Mouse (Mus musculus): ENCODE data around the gene Rtn4.
"Not testable (repeated sequence)": the region's sequence is repeated elsewhere in the genome, so short reads cannot be mapped to it uniquely, and the experiment has no call there.

The Rtn4 gene

GRCm38 (mm10) chr11:29714114-29714513 lies 21.4 kb downstream of the Rtn4 start:
- no peak for DNase-seq (ENCODE audit: low spot score)

GRCm38 (mm10) chr11:29714789-29715188 lies 22.0 kb downstream of the Rtn4 start:
- DNase-seq (ENCODE audit: low spot score) = no peak

- DNase-seq (ENCODE audit: low spot score) = no peak
These were observed 22.8 kb downstream of the Rtn4 start for GRCm38 (mm10) chr11:29715499-29715898.

DNA sequence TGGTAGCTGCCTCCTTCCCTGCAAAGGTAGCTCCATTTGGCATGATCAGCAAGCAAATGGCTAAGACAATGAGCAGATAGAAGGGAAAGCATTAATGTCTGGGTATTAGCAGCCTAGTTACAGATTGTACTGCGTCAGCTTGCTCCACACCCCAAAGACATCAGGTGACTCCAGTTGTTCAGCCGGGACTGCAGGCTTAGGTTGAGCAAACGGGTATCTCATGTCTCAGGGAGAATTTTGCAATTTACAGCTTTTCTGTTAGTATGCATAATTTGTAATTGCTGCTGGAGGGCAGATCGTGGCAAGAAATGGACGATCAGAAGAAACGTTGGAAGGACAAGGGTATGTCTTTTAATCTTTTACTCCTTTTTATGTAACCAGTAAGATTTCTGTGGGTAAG lies 25.8 kb downstream of the Rtn4 start:
- DNase-seq (ENCODE audit: low spot score) = no peak

GRCm38 (mm10) chr11:29719597-29719996 lies 26.9 kb downstream of the Rtn4 start:
- DNase-seq (ENCODE audit: low spot score) = no peak

- DNase-seq (ENCODE audit: low spot score) = no peak
These were observed 31.5 kb downstream of the Rtn4 start for GRCm38 (mm10) chr11:29724213-29724612.

DNA sequence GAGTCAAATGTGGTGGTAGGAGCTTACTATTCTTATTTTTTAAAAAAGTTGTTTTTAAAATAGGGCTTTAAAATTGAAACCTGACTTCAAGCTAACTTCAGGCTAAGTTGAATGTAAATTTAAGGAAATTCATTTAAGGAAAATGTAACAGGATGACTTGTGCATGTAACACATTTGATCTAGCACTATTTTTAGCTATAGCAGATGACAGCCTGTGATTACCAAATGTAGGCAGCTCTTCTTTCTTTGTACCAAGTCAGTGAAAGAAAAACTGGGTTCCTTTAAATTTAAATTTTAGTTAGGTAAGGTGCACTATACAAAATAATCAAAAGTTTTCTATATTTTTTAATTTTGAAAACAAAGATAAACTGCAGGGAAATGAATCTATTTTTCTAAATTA lies 32.4 kb downstream of the Rtn4 start:
- no peak for DNase-seq (ENCODE audit: low spot score)

- DNase-seq (ENCODE audit: low spot score) = no peak
These were observed 32.9 kb downstream of the Rtn4 start for GRCm38 (mm10) chr11:29725610-29726009.

DNA sequence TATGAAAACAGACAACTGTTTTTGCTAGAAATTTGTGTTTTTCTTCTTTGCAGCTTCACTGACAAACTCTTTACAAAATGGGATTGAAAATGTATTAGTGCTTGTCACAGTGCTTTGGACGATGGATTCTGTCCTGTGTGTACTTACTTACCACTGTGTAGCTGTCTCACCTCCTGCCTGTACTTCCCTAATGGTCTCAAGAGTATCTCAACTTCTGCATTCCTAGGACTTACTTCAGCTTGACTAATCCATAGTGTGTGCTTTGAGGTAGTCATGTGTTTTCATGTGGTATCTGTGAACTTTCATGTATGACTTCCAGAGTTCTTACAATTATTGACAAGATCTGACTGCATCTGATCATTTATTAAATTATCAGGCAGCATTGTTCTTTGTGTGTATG lies 35.2 kb downstream of the Rtn4 start:
- DNase-seq (ENCODE audit: low spot score) = no peak

DNA sequence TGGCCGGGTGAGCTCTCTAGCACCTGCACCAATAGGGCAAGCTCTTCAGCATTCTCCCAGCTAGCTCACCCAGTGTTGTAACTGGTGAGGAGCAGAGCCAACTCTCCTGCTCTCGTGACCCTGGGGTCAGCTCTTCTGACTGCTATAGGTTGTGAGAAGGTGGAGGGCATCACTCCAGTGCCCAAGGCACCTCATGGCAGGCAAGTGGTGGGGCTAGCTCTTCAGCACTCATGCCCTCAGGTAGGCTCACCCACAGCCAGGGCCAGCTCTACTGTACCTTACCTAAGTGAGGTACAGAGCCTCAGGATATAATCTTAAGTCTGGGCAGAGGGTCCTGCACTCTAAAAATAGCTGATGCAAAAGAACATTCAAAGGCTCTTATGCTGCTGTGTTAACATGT lies 47.0 kb downstream of the Rtn4 start:
- DNase-seq (ENCODE audit: low spot score) = no peak

DNA sequence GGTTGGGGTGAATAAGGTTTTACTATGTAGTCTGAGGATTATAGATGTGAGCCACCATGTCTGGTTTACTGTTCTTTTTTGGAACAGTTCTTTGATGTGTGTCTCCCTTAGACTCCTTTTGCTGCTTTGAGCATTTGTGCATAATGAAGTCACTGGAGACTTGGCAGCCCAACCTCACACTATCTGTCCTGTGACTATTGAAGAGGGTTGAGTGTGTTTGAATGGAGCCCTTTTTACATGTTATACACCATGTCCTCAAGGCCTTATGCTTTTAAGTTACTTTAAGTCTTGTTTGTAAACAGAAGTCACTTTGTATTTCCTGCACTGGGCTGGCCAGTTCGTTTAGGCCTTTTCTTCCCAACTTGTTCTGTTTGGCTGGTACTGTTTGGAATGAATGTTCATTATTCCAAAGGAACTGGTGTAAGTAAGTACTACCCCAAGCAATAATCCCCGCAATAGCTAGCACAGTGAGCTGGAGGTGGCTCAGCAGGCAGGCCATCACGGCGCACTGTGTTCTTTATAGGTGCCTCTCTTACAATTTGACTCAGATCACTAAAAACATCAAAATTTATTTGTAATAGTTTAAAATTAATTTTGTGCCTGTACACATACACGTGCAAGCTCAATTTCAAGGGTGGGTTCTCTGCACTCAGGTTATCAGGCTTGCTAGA lies 52.1 kb downstream of the Rtn4 start:
- DNase-seq (ENCODE audit: low spot score) = no peak

DNA sequence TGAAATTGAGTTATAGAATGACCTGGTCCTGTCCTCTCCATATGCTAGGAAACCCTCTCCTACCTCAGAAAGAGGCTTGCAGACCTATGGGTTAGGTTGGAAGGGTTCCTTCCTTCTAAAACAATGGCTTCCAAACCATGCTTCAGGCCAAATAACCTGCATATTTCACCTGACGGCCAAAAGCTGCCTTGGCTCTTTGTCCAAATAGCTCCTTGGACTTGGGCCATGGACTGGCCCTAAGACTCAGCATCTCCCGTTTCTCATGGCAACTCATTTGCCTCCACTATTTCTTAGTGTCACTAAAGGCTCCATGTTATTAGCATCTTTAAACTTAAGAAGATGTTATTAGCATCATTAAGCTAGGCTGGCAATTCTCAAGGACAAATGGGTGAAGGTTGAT lies 52.8 kb downstream of the Rtn4 start:
- DNase-seq (ENCODE audit: low spot score) = no peak

DNA sequence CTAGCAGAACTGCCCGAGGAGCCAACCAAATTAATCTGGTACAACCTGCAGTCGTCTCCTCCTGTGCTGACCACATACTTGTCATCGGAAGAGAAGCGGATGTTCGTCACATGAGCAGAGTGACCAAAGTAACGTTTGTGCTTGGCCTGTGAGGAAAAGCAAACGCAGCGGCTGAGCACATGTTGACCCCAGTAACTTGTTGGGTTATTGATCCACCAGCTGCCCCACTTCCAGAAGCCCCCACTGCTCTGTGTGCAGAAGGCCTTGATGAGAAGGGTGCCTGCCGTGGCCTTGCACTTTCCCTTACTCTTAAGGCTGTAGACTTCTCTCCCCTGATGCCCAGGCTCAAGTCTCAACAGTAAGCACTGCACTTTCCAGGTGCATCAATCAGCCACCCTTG lies 53.5 kb downstream of the Rtn4 start:
- DNase-seq (ENCODE audit: low spot score) = no peak

- no peak for DNase-seq (ENCODE audit: low spot score)
These were observed 54.6 kb downstream of the Rtn4 start for GRCm38 (mm10) chr11:29747365-29747764.

- DNase-seq (ENCODE audit: low spot score) = no peak
These were observed 55.1 kb downstream of the Rtn4 start for GRCm38 (mm10) chr11:29747881-29748280.

- DNase-seq (ENCODE audit: low spot score) = no peak
These were observed 56.2 kb downstream of the Rtn4 start for GRCm38 (mm10) chr11:29748750-29749467.

DNA sequence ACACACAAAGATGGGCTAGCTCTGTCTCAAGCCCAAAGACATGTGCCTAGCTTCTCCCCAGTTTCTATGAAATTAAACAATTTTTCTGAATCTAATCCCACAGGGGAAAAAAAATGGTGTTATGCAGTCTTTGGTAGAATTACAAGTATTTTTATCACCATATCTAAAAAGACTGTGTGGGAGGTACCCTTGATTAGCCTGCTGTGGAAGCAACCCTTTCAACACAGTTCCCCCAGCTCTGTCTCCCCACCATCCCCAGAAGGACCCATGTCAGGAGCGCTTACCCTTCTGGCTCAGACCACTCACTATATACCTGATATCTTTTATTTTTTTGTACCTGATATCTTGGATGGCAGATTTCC lies 56.7 kb downstream of the Rtn4 start:
- no peak for DNase-seq (ENCODE audit: low spot score)

GRCm38 (mm10) chr11:29751013-29751412 lies 58.3 kb downstream of the Rtn4 start:
- no peak for DNase-seq (ENCODE audit: low spot score)

DNA sequence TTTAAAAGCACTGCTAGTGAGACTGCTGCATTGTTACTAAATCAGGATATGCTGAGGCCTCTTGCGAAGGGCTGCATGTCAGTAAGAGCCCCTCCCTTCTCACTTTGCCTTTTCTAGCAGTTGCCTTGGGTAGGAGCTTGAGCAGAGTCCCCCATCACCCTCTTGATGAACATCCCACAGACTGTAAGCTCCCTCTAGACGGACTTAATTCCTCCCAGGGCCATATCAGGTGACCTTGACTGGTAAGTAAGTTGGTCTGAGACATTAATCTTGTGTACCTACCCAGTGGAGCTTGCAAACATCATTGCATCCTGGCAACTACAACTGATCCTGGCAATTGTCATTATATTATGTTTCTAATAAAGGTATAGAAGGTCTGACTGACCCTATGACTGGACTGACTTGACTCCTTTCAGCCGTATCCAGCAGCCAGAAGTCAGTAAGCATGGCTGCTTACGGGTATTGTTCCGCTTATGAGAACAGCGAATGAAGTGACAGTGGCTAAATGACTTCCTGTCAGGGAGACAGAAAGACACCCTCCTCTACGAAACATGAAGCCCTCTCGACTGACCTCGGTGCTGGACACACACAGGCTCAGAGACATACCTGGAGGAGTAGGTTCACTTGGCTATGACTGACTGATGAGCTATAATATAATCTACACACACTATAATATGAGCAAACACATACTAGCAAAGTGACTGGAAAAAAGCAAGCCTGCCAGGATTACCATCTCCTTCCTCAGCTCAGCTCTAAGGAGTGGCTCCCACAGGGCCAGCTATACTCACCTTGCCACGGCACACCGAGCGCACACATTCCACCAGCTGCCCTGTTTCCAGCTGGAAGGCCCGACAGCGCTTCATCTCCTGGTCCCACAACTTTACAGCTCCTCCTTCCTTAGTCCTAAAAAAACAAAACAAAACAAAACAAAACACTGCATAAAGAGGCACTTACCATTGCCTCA lies 59.2 kb downstream of the Rtn4 start:
- no peak for DNase-seq (ENCODE audit: low spot score)

DNA sequence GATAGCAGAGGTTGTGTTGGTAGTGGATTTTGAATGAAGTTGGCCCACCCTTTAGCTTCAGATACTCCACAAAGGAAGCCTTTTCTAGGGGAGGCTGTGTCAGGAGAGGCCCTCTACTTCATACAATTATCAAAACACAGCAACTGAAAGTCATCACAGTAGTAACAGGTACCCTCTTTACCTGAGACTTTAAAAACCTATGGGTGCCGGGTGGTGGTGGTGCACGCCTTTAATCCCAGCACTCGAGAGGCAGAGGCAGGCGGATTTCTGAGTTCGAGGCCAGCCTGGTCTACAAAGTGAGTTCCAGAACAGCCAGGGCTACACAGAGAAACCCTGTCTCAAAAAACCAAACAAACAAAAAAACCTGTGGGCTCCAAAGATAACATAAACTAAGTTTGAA lies 63.3 kb downstream of the Rtn4 start:
- not testable (repeated sequence) for DNase-seq (ENCODE audit: low spot score)

GRCm38 (mm10) chr11:29758617-29759016 lies 65.9 kb downstream of the Rtn4 start:
- no peak for DNase-seq (ENCODE audit: low spot score)

DNA sequence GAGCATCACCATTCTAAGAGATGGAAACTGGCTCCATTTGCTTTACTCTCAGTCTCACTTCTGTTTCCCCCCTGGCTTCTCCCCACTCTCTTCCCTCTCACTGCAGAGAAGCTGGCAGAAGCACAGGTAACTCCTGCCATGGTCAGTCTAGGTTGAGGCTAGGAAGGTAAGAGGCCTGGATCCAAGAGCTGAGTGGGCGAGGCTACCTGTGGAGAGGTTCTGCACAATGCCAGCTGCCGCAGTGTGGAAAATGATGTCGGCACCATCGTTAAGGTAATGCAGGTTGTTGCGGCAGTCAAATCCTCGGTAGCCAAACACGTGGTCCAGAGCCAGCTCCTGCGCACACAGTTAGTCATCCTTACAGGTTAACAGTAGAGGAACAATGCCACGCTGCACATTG lies 68.6 kb downstream of the Rtn4 start:
- no peak for DNase-seq (ENCODE audit: low spot score)

DNA sequence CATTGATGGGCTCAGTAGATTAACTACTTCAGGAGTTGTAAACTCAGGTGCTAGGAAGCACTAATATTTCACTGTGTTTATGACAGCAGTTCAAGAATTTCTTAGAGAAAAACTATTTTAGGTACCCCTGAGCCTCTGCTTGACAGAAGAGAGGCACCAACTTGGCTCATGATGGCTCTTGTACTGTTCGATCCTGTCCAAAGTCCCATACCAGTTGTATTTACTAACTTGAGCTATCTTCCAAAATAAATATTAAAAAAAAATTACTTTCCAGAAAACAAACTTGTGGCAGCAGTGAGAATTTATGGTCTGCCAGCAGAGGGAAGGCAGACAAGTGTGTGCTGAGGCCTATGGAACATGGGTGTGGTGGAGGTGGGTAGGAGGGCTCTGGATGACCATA lies 70.0 kb downstream of the Rtn4 start:
- DNase-seq (ENCODE audit: low spot score) = no peak
